Mouse (Mus musculus): ENCODE measurements around the gene Rnasel.

DNA sequence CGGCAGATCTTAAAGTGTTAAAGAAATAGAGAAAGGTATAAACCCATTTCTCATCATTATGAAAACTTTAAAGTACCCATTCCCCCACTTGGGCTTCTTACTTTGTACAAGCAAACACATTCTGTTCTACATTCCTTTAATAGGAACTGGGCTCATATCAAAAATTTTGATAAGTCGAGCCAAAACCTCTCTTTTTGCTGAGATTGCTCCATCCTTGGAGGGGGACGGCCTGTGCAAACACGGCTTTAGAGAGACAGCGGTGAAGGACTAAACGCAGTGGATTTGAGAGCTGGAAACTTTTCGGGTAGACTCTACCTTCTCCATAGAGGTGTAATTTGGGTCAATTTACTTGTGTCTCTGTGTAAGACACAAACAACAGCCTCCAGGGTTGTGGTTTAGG lies 53.5 kb downstream of the Rnasel start:
- no peak for TF ChIP-seq CTCF (IDR thresholded peaks at IDR 0.05; ENCODE audit: low read depth)
- TF ChIP-seq EP300 (IDR thresholded peaks at IDR 0.05; ENCODE audit: low read depth) = no peak

Measured in liver, postnatal 0 days (tissue).